Mouse (Mus musculus) lung, adult 2 months (tissue): ENCODE measurements around the gene Tor1aip1.

ENCODE experiments used
- CTCF ChIP-seq: fragments of 200-500 bp; IDR thresholded peaks from 2 replicates; pipeline ENCODE4 v1.5.1; 2011; ENCODE audit warnings: mild to moderate bottlenecking, low read length, control low read depth; ENCODE audit not compliant: insufficient read depth
- POLR2A ChIP-seq: fragments of 200-500 bp; IDR thresholded peaks from 2 replicates; pipeline ENCODE4 v1.6.1; 2011; ENCODE audit warnings: low read depth, mild to moderate bottlenecking, control low read depth, low read length, borderline replicate concordance; ENCODE audit errors: extremely low read depth

DNA sequence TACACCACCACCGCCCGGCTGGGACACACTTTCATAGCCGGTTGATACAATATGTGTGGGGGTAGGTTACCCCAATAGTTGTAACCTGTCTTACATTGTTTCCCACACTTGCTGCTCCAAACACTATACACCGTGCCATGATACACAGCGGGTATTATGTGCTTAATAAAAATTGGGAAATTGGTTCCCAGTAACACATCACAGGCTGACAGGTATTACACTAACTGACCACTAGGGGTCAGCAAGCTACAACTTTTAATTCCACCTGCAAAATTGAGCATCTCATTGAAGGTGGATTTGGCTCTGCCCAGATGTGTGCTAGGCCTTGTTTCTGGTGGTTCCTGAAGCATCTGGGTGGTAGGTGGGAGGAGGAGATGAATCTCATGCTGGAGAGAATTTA, 49.5 kb upstream of the Tor1aip1 start:
- TF ChIP-seq POLR2A (no peak), CTCF (0 out of 2 replicates have a peak, but pooled peaks have one; percentile 6)
